Mouse (Mus musculus): ENCODE data around the gene Tcte1.

The Tcte1 gene

DNA sequence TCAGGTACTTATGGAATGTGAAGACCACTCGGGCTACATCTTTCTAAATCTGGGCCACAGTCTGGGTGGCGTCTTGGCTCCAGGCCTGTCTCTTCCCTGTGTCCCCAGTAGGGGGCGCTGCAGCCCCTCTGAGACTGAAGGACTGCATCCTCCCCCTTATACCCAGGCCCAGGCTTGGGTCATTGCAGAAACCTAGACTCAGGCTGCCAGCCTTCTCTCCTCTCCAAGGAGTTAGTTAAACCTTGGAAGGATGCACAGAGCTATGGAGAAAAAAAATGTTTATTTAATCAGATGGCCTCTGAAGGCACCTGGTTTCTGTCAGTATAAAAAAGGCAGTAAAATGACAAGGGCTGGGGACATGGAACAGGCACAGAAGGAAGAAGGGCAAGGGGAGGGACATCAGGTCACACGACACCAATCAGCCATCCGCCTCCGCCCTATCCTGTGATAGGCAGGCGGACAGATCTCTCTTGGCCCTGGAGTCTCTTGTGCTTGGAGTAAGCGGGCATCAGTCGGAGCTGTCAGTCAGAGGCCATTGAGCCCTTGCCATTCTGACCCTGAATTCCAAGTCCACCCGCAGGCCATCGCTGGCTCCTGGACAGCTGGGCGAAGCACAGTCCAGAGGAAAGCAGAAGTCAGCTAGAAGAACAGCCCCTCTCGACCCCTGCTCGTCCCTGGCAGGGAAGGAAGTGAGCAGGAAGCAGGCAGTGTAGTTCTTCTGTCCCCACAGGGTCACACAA is 61.9 kb downstream of the Tcte1 start:
- DNase-seq (ENCODE audit: low read depth), result peak; percentile 68

DNA sequence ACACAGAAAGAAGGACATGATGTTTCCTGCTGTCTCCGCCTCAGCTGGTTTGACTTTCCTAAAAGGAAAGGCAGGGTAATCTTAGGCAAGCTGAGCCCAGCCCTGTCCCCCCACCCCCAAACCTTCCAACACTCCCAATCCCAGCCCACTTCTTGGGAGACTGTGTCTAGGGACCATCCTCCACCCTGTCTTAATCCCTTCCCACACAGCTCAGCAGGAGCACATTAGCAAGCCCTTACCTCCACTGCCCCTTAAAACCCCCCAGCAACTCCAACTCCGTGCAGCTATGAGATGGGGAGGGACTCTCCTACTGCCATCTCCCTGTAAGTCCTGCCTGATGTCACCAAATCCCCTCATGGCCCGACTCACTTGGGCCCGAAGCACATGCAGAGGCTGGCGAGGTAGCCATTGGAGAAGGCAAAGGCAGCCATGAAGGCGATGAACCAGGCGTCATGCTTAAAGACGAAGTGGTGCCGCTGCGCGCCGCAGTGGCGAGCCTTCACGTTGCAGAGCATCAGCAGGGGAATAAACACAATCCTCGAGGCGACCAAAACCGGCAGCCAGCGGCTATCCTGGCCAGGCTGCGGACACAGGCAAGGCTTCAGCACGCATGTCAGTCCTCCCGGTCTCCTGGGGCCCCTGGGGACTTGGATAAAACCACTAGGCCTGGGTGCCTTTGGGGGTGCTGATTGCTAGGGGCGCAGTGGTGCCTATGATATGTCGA is 62.7 kb downstream of the Tcte1 start:
- no peak for DNase-seq (ENCODE audit: low read depth)

GRCm38 (mm10) chr17:45586449-45586837 is 63.2 kb downstream of the Tcte1 start:
- peak; percentile 52 for DNase-seq (ENCODE audit: low read depth)

DNA sequence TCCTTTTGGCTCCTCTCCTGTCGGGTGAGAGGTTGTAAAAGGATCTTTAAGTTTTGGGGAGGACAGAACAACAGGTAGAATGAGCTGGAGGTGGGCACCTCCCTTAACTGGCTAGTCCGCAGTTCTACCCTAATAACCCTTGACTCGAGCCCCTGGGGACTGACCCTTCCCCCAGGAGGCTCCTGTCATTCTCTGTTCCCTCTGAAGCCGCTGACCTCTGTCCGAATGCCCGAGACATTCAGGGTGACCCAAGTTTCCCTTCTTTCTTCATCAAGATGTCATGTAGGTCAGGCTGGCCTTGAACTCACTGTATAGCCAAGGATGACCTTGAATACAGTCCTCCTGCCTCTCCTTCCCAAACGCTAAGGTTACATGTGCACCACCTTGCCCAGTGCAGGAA is 65.1 kb downstream of the Tcte1 start:
- DNase-seq (ENCODE audit: low read depth), result no peak

DNA sequence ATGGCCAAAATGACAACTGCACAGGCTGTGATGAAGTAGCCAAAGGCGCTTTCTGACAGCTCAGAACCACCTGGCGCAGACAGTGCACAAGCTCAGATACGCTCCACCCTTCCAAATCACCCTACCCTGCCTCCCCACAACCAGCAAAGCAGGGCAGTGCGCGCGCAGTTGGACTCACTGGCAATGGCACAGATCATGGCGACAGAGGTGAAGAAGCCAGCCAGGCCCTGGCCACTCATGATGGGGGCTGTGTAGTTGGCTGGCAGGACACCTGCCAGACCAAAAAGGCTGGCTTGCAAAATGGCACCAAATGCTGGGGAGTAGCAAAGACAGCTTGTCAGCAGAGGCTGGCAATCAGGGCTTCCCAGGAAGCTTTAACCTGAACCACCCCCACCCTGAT is 66.0 kb downstream of the Tcte1 start:
- DNase-seq (ENCODE audit: low read depth), result no peak

DNA sequence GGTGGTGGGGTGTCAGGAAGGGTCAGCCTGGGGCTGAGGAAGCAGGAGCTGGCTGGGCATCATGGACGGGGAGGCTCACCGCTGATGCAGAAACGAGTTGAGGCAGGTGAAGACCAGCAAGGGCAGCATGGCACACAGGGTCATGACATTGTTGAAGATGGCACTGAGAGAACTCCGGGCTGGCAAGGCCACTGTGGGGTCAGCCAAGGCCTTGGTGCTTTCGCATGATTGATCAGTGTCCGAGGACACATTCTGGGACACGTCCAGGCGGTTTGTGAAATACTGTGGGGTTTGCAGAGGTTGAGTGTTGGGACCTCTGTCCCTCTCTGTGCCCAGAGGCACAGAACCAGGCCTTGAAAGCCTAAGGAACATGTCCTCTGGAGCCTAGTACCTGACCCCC is 66.6 kb downstream of the Tcte1 start:
- no peak for DNase-seq (ENCODE audit: low read depth)

DNA sequence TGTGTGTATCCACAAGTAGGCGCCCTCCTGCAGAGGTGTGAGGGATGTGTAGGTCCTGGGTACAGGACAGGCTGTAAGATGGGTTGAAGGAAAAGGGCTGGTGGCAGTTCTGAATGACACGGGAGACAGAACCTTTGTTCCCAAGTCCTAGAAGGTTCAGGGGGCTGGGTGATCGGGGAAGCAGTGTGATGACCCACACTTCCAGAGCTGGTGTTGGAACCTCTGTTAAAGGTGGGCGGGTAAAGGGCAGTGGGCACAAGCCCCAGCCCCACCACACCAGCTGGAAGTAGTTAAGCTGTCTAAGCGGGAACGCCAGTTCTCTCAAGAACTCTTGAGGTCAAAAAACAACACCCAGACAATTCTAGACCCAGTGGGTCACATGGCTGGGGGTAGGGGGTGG is 67.2 kb downstream of the Tcte1 start:
- no peak for DNase-seq (ENCODE audit: low read depth)

DNA sequence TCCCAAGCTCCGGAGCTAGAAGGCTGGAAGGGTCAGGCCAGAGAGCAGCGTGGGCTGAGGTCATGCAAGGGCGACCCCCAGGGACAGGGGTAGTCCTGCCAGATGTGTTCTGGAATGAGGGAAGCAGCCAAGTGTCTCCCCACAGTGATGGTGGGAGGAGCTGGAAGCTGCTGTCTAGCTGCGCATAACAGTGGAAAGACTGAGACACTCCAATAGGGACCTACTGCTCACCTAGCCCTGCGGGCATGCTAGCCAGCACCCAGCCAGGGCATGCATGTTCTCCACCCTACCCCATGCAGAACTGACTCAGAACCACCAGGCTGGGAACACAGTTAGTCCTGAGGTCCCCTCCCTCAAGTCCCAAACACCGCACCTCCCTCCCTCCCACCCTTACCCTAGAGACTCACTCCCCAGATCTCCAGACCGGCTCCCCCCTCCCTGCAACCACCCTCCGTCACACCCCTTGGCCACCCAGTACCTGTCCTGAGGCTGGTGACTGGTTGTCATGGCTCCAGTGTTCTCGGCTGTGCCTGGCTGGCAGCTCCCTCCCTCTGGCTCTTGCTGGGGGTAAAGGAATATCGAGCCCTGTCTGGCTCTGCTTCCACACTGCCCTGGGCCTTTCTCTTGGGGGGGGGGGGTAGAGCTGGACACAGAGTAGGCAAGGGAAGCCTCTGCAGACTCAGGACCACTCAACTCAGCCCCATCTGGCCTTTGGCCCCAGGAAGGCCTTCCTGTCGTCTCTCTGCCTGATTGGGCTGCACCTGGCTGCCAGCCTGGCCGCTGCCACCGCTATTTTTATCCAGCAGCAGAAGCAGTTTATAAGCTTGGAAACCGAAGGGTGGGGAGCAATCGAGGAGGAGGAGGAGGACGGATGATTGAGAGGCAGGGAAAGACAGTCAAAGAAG is 68.7 kb downstream of the Tcte1 start:
- DNase-seq (ENCODE audit: low read depth), result no peak

Data from 416B (cell line).